Mouse (Mus musculus): Measurements from ENCODE around the gene Ksr1. TPM values are rescaled to one million over a fixed set of nuclear protein-coding genes. Genes with fewer than 3 reads are reported as not detected.

Ksr1 gene
- total RNA-seq, 2 experiments from 2014 or later, result 213 to 230 TPM

DNA sequence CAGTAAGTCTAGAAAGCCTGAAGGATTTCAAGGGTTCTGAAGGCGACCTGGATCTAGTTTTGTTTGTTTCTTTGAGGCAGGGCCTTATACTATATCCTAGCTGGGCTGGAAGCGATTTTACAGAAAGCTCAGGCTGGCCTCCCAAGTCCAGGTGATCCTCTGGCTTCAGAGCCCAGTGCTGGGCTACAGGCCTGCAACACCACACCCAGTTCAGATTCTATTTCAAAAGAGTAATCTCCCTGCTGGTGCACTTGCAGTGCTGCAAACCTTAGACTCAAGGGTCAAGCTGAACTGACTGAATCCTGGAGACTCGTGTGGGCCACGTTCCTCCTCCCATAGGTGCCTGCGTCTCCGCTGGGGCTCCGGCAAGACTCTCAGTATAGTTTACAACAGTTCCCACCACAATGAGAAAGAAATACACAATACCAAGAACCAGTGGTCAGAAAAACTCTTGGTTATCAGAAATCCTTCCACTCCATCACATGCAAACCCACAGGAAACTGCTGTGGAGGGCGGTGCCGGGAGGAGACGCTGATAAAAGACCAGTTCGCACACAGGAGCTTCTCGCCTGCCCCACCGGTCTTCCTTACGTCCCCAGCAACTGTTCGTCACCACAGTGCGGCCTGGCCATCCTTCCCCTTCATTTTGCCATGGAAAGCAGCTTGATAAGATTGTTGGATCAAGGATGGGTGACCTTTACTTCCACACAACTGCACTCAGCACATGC lies 95.3 kb downstream of the Ksr1 start:
- no peak for DNase-seq (ENCODE audit: low spot score in 2 of 2)

- DNase-seq (ENCODE audit: low spot score in 2 of 2), result no peak
Observed at GRCm38 (mm10) chr11:79048906-79049305, 97.3 kb downstream of the Ksr1 start.

- no peak for DNase-seq (ENCODE audit: low spot score in 2 of 2)
Observed at GRCm38 (mm10) chr11:79047180-79047727, 99.0 kb downstream of the Ksr1 start.

DNA sequence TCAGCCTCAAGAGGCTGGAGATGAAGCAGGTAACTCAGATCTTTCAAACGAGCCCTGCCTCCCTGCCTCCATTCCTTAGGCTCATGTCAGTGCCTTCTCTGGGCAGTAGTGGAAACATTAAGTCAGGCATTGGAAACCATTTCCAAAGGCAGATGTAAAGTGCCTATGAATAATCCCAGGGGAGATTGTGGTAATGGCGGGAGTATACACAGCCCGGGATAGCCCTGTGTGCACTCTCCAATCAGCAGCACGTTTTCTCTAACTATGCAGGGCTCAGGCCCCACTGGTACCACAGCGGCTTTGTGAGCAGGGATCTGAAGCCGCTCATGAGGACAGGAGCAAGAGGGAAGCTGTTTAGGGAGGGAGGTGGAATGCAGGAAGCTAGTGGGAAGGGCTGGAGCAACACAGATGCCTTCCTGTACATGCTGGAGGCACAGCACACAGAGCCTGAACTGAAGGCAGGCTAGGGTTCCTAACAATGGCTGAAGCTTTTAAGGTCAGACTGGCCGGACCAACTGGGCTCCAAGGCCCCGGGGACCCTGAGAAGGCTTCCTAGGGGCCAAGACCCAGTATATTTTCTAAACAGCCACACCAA lies 99.5 kb downstream of the Ksr1 start:
- DNase-seq (ENCODE audit: low spot score in 2 of 2), result no peak

DNA sequence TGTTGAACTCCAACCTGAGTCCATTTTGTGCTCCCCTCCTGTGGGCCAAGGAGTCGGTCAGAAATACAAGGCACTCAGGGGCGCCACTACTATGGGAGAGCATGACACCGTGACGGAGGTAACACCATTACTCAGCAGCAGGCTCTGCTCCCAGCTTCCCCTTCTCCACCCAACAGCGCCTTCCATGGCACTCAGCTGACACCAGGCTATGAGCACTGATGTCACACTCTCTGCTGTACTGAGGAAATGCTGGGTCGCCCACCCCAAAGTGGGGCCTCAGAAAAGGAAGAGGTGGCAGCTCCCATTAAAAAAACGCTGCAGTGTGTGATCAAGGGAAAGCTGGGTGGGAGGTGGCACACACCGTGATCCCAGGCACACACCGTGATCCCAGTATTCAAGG lies 101.0 kb downstream of the Ksr1 start:
- DNase-seq (ENCODE audit: low spot score in 2 of 2), result no peak

- no peak for DNase-seq (ENCODE audit: low spot score in 2 of 2)
Observed at GRCm38 (mm10) chr11:79044798-79045197, 101.4 kb downstream of the Ksr1 start.

GRCm38 (mm10) chr11:79041908-79042430 lies 104.2 kb downstream of the Ksr1 start:
- no peak for DNase-seq (ENCODE audit: low spot score in 2 of 2)

DNA sequence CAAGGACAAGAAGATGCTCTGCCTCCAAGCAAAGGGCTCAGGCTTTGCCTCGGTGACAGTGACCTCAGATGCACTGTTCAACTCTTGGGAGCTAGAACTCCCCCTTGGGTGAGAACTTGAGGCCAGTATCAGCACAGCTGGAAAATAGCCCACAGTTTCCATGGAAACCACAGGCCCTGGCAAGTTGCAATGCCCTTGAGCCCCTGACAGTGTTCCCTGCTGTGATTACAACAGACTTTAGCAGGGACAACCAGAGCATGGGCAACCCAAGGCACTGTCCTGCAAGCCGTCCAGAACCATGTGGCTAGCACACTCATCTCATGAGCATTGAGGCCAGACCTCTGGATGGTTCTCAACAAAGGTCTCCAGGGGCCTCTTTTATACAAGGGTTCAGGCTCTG lies 106.7 kb downstream of the Ksr1 start:
- peak in 1 of 2 experiments; percentile 35 for DNase-seq (ENCODE audit: low spot score in 2 of 2)

- DNase-seq (ENCODE audit: low spot score in 2 of 2), result peak in 1 of 2 experiments; percentile 64
Observed at GRCm38 (mm10) chr11:79037555-79037954, 108.7 kb downstream of the Ksr1 start.

DNA sequence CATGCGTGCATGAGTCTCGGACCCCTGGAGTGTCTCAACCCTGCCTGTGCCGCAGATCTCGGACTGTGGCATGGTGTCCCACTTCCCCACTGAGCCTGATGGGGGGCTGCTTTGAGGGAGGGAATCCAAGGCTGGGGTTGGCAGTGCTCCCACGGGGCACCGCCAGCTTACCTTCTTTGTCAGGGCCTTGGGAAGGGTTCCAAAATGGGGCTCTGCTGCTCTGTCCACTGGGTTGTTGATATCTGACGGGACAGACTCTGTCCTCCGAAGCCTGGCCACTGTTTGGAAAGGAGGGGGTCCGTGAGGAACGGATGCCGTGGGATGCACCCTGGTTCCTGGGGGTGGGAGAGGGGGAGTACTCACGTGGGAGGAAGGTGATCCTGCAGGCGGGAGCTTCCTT lies 109.9 kb downstream of the Ksr1 start:
- DNase-seq (ENCODE audit: low spot score in 2 of 2), result no peak

DNA sequence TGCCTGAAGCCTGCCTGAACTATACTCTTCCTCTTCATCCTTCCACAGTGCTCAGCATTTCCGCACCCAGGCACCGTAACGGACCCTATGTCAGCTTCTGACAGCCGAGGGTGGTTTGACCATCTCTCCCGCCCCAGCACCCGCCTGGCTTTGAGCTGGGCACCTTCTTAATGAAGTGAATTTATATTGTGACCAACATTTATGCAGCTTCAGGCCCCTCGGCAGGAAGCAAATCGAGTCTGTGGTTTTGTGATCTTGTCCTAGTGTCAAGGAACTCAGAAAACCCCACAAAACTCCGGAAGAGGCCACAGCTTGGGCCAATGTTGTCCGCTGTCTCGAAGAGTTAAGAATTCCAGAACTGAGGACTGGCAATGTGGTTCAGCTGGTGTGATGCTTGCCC lies 112.6 kb downstream of the Ksr1 start:
- DNase-seq (ENCODE audit: low spot score in 2 of 2), result no peak

GRCm38 (mm10) chr11:79033021-79033420 lies 113.2 kb downstream of the Ksr1 start:
- no peak for DNase-seq (ENCODE audit: low spot score in 2 of 2)

- DNase-seq (ENCODE audit: low spot score in 2 of 2), result no peak
Observed at GRCm38 (mm10) chr11:79031452-79031746, 114.8 kb downstream of the Ksr1 start.

GRCm38 (mm10) chr11:79030570-79031451 lies 115.4 kb downstream of the Ksr1 start:
- DNase-seq (ENCODE audit: low spot score in 2 of 2), result peak; percentile 75 to 88

- no peak for DNase-seq (ENCODE audit: low spot score in 2 of 2)
Observed at GRCm38 (mm10) chr11:79023751-79024150, 122.5 kb downstream of the Ksr1 start.

- no peak for DNase-seq (ENCODE audit: low spot score in 2 of 2)
Observed at GRCm38 (mm10) chr11:79023342-79023741, 122.9 kb downstream of the Ksr1 start.

DNA sequence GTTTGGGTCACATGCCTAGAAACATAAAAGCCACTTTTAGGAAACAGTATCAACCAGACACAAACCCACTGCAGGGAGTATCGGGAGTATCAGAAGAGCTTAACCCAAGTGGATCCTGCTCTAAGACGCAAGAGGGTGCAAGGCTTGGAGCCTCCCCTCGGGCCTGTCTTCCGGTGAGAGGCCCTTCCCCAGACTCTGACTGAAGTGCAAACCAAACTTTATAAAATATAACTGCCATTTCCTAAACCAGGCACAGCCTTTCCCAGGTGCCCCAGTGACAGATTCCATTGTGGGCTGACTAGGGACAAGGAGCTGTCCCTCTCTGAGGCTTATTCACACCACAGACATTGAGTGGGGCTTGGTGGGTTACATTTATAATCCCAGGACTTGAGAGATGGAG lies 123.4 kb downstream of the Ksr1 start:
- no peak for DNase-seq (ENCODE audit: low spot score in 2 of 2)

GRCm38 (mm10) chr11:79020535-79021045 lies 125.6 kb downstream of the Ksr1 start:
- DNase-seq (ENCODE audit: low spot score in 2 of 2), result no peak

- peak in 1 of 2 experiments; percentile 63 for DNase-seq (ENCODE audit: low spot score in 2 of 2)
Observed at GRCm38 (mm10) chr11:79019839-79020534, 126.2 kb downstream of the Ksr1 start.

- peak; percentile 46 to 82 for DNase-seq (ENCODE audit: low spot score in 2 of 2)
Observed at GRCm38 (mm10) chr11:79018954-79019704, 127.1 kb downstream of the Ksr1 start.
